Mouse (Mus musculus): ENCODE measurements around the gene Stambp. TPM values are rescaled to one million over a fixed set of nuclear protein-coding genes. Genes with fewer than 3 reads are reported as not detected.
"Not testable (repeated sequence)": the region's sequence is repeated elsewhere in the genome, so short reads cannot be mapped to it uniquely, and the experiment has no call there.

The Stambp gene
- polyA plus RNA-seq, 1 experiment from 2014 or later, result 31.6 TPM

GRCm38 (mm10) chr6:83592051-83592450 lies 19.5 kb upstream of the Stambp start:
- Histone ChIP-seq H3K36me3 (no peaks in the 10 kb centered on the region), H3K4me2 (replicated peaks) (no peak overlapping the region), H3K4me3 (no peak overlapping the region), H3K9me3 (no peaks in the 10 kb centered on the region), H3K27me3 (0 out of 2 replicates have a peak, but pooled peaks cover 2% of the 10 kb centered on the region), H3K4me1 (no peaks in the 10 kb centered on the region), H3K9ac (replicated peaks) (no peak overlapping the region), H3K27ac (replicated peaks) (no peak overlapping the region)
- no peak for ATAC-seq (ENCODE audit: low FRiP score, low read depth)
- WGBS, result 74% methylated on average over 8 of the region's 8 CpGs

GRCm38 (mm10) chr6:83590301-83590700 lies 17.8 kb upstream of the Stambp start:
- Histone ChIP-seq H3K9me3 (no peaks in the 10 kb centered on the region), H3K27me3 (0 out of 2 replicates have a peak, but pooled peaks cover 2% of the 10 kb centered on the region), H3K4me3 (no peak overlapping the region), H3K27ac (replicated peaks) (no peak overlapping the region), H3K4me1 (no peaks in the 10 kb centered on the region), H3K4me2 (replicated peaks) (no peak overlapping the region), H3K9ac (replicated peaks) (no peak overlapping the region), H3K36me3 (no peaks in the 10 kb centered on the region)
- no peak for ATAC-seq (ENCODE audit: low FRiP score, low read depth)
- WGBS, result 84% methylated on average over 3 of the region's 3 CpGs

DNA sequence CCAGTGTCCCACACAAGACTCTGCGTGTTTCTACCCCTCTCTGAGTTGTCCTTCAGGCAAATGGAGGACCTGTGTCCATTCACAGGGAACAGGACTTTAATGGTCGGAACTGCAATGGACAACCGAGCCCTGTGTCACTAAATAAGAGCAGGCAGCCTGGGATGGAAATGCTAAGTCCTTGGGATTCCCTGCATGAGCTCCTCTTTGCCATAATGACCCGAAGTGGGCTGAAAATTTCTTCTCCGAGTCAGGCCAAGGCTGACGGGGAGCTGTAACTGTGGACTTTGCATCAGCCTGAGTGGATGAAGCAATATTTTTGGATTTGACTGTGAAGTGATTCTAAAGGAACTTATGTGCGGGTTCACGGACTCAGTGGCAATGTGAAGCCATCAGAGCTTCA lies 14.7 kb upstream of the Stambp start:
- not testable (repeated sequence) for H3K4me1 ChIP-seq; H3K9me3 ChIP-seq; H3K9ac ChIP-seq (replicated peaks); H3K4me2 ChIP-seq (replicated peaks); H3K4me3 ChIP-seq; H3K27me3 ChIP-seq; ATAC-seq (ENCODE audit: low FRiP score, low read depth); H3K27ac ChIP-seq (replicated peaks); H3K36me3 ChIP-seq
- WGBS, result 89% methylated on average over 8 of the region's 8 CpGs

DNA sequence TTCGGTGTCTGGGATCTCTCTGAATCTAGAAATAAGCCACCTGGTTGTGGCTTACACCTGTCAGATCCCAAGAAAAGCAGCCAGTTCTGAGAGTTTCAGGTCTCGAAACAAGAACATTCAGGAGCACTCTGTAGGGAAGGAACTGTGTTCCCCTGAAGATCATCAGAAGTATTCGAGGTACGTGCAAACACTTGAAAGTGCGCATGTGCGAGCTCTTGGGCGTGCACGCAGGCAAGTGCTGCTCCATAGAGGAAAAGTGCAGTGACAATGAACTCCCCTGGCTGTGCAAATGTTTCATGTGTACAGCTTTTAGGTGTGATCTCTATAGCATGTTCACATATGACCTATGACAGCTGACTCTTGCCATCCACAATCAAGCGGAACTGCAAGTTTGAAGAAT lies 12.8 kb upstream of the Stambp start:
- H3K4me3 ChIP-seq; ATAC-seq (ENCODE audit: low FRiP score, low read depth); H3K9ac ChIP-seq (replicated peaks); H3K36me3 ChIP-seq; H3K27ac ChIP-seq (replicated peaks); H3K4me2 ChIP-seq (replicated peaks); H3K4me1 ChIP-seq; H3K9me3 ChIP-seq: not testable (repeated sequence)
- peaks cover 15% of the 10 kb centered on the region; the same call in 1 of the 2 replicates for H3K27me3 ChIP-seq
- whole genome bisulfite sequencing, result 89% methylated on average over 9 of the region's 9 CpGs

- peaks cover 14% of the 10 kb centered on the region; the same call in 1 of the 2 replicates for H3K27me3 ChIP-seq
- no peak overlapping the region for H3K9ac ChIP-seq (replicated peaks)
- no peaks in the 10 kb centered on the region for H3K4me1 ChIP-seq
- H3K27ac ChIP-seq (replicated peaks), result no peak overlapping the region
- no peak overlapping the region for H3K4me3 ChIP-seq
- no peaks in the 10 kb centered on the region for H3K9me3 ChIP-seq
- no peaks in the 10 kb centered on the region for H3K36me3 ChIP-seq
- ATAC-seq (ENCODE audit: low FRiP score, low read depth), result no peak
- no peak overlapping the region for H3K4me2 ChIP-seq (replicated peaks)
- 73% methylated on average over 2 of the region's 2 CpGs for WGBS
Measured at GRCm38 (mm10) chr6:83583591-83583990, 11.1 kb upstream of the Stambp start.

DNA sequence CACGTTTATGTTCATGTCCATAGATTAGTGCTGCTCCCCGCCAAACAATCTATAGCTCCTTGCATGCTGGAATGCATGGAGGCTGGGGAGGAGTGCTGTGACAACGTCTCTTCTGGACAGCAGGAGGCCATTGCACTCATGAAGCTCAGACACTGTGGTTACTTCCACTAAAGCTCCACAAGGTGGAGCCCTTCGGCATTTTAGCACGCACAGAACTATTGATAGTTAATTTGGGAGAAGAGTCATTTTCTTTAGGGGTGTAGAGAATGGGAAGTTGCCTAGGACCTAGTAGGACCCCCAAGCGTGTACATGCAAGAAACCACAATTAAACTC lies 10.4 kb upstream of the Stambp start:
- Histone ChIP-seq H3K9me3 (no peaks in the 10 kb centered on the region), H3K4me3 (peak overlapping the region; percentile 9; the same call in 1 of the 2 replicates), H3K9ac (replicated peaks) (0 out of 2 replicates have a peak overlapping the region, but pooled peaks have one; percentile 15), H3K27ac (replicated peaks) (no peak overlapping the region), H3K4me2 (replicated peaks) (peak overlapping the region; percentile 21), H3K4me1 (no peaks in the 10 kb centered on the region), H3K27me3 (peaks cover 14% of the 10 kb centered on the region; the same call in 1 of the 2 replicates), H3K36me3 (no peaks in the 10 kb centered on the region)
- ATAC-seq (ENCODE audit: low FRiP score, low read depth), result peak; percentile 30; the same call in 1 of the 2 replicates
- WGBS, result 2% methylated on average over 6 of the region's 6 CpGs

DNA sequence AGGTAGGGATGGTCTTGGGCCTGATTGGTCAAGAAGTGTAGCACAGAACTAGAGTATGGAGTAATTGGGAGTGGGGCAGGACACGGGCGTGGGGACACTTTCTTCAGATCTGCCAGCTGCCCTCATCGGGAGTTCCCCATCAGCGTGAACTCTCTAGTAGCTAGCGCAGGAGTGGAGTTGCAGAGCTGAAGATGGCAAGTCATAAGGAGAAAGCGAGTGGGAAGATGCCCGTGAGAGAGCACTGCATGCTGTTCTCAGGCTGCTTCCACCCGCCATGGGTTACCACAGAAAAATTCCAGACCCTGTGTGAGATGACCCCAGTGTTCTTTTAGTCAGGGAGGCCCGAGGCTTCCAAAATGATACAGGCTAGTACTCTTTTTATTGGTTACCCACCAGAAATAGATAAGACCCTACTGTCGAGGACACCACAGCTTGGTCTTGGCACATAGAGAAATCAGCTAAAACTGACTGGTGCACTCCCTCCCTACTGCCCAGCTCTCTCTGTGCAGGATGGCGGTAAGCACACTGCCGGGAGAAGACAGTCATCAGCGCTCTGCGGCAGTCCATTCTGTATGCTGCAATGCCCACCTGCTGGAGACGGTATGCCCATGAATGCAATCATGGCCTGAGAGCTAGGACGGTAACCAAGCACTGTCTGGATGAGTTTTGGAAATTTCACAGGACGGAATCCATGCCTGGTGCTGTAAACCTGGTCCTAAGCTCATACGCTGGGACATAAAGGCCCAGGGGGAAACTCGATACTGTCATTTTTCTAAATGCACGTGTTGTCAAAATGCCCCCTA lies 9.8 kb upstream of the Stambp start:
- H3K9me3 ChIP-seq, result no peaks in the 10 kb centered on the region
- H3K36me3 ChIP-seq, result no peaks in the 10 kb centered on the region
- H3K4me3 ChIP-seq, result peak overlapping the region; percentile 9; the same call in 1 of the 2 replicates
- WGBS, result 44% methylated on average over 20 of the region's 20 CpGs
- no peak overlapping the region for H3K27ac ChIP-seq (replicated peaks)
- H3K4me1 ChIP-seq, result no peaks in the 10 kb centered on the region
- H3K9ac ChIP-seq (replicated peaks), result 0 out of 2 replicates have a peak overlapping the region, but pooled peaks have one; percentile 15
- H3K27me3 ChIP-seq, result peaks cover 14% of the 10 kb centered on the region; the same call in 1 of the 2 replicates
- peak overlapping the region; percentile 21 for H3K4me2 ChIP-seq (replicated peaks)
- no peak for ATAC-seq (ENCODE audit: low FRiP score, low read depth)

DNA sequence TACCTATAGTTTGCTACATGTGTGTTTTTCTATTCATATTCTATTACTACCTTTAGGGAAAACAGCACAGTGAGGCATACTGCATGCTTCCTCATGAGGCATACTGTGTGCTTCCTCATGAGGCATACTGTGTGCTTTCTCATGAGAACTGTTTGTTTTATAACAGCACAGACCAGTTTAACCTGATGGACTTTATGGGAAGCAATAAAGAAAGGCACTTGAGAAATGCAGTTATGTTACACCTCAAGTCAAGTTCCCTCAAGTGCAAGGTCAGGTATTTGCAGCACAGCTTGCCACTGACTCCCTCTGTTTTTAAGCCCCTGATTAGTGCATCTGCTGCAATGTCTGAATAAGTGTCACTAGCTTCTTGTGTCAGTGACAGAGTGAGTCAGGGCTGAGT lies 5.0 kb upstream of the Stambp start:
- H3K36me3 ChIP-seq, result no peaks in the 10 kb centered on the region
- H3K4me1 ChIP-seq, result peaks cover 4% of the 10 kb centered on the region; the same call in 1 of the 2 replicates
- no peak overlapping the region for H3K4me2 ChIP-seq (replicated peaks)
- peaks cover 23% of the 10 kb centered on the region for H3K27me3 ChIP-seq
- no peak overlapping the region for H3K4me3 ChIP-seq
- H3K9ac ChIP-seq (replicated peaks), result no peak overlapping the region
- no peak for ATAC-seq (ENCODE audit: low FRiP score, low read depth)
- no peak overlapping the region for H3K27ac ChIP-seq (replicated peaks)
- no peaks in the 10 kb centered on the region for H3K9me3 ChIP-seq

DNA sequence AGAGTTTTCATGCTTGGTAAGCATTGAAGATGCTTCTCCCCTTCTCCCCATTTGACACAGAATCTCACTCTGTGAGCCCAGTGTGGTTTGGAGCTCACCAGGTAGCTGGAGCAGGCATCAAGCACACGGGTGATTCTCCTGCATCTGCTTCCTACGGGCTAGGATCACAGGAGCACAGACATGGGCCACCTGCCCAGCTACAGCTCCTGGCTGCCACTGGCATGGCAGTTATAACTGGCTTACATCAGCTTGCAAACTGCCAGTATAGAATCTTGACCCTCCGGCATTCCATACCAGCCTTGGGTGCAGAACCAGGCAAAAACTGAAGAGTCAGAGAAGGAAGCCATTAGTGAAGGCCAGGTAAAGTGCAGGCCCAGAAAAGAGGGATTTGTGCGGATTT lies 3.1 kb upstream of the Stambp start:
- Histone ChIP-seq H3K4me1 (peaks cover 13% of the 10 kb centered on the region), H3K27ac (replicated peaks) (no peak overlapping the region), H3K36me3 (no peaks in the 10 kb centered on the region), H3K27me3 (peaks cover 12% of the 10 kb centered on the region), H3K9me3 (no peaks in the 10 kb centered on the region), H3K9ac (replicated peaks) (no peak overlapping the region), H3K4me3 (no peak overlapping the region), H3K4me2 (replicated peaks) (no peak overlapping the region)
- ATAC-seq (ENCODE audit: low FRiP score, low read depth), result no peak
- 87% methylated on average over 4 of the region's 4 CpGs for WGBS

GRCm38 (mm10) chr6:83571840-83572667 lies 475 bp downstream of the Stambp start:
- Histone ChIP-seq H3K4me2 (replicated peaks) (peak overlapping the region; percentile 83), H3K4me1 (peaks cover 13% of the 10 kb centered on the region), H3K27me3 (peaks cover 12% of the 10 kb centered on the region), H3K36me3 (peaks cover 11% of the 10 kb centered on the region), H3K9ac (replicated peaks) (peak overlapping the region; percentile 86), H3K4me3 (peak overlapping the region; percentile 79), H3K9me3 (no peaks in the 10 kb centered on the region), H3K27ac (replicated peaks) (peak overlapping the region; percentile 73)
- WGBS, result 5% methylated on average over 37 of the region's 37 CpGs
- ATAC-seq (ENCODE audit: low FRiP score, low read depth), result peak; percentile 96

- Histone ChIP-seq H3K27ac (replicated peaks) (no peak overlapping the region), H3K9ac (replicated peaks) (no peak overlapping the region), H3K9me3 (no peaks in the 10 kb centered on the region), H3K4me2 (replicated peaks) (no peak overlapping the region), H3K4me1 (peaks cover 13% of the 10 kb centered on the region), H3K36me3 (peaks cover 14% of the 10 kb centered on the region), H3K27me3 (peaks cover 5% of the 10 kb centered on the region; the same call in 1 of the 2 replicates), H3K4me3 (no peak overlapping the region)
- WGBS, result 76% methylated on average over 20 of the region's 20 CpGs
- no peak for ATAC-seq (ENCODE audit: low FRiP score, low read depth)
Measured at GRCm38 (mm10) chr6:83568901-83569862, 3.3 kb downstream of the Stambp start.

All from midbrain, embryonic 12.5 days (tissue).